Mouse (Mus musculus): ENCODE measurements at regions not wholly inside any gene's neighbourhood (a gene's known extent, or its start where the extent isn't known, plus 50 kb on each side); places are given as distances from the start of the nearest gene placed in this dataset.

DNA sequence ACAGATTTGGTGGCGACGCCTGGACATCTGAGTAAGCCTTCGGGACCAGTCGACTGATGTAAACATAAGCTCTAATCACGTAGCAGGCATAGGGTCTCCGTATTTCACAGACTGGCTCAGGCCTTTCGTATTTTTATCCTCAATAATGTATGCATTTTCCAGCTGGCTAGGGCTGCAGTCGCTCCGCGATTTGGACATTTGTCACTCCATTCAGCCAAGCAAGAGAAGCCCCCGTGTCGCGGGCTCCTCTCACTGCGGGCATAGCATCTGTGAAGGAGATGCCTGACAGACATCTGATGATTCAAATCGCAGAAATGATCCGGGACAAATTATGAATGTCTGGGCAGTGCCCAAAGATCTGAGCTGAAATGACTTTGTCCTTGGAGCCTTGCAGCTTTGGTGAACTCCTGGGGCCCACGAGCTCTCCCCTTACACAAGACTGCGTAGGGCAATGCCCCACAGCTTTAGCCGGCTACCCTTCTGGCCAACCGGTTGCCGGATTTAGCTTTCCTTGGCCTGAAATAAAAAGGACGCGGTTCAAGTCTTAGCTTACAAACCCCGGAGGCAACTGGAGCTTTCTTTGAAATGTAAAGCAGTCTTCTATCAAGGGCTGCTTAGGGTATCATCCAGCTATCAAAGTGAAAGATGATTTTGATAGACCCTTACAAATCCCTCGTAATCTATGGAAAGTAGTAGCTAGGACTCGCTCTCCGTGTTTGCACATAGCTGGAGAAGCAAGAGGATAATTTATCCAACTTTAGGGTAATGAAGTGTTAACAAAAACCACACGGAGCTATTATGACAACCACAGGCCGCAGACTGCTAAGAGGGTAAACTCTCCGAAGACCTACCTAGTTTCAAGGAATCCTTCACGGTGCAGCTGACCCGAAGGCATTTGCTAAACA is 270.6 kb downstream of the Etnk1 start:
- DNase-seq: no peak

DNA sequence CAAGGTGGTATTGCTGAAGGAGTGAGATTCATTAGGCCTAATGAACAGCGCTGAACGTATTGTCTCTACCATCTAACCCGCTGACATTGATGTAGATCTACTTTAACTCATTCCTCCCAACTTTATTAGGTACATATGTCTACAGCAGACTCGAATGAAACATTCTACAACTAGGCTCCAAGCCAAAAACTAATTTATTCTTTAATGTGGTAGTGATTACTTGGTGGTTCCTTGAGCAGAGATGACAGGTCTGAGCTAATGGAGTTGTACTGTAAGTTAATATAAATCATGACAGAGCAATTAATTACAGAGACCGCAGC is 271.2 kb downstream of the Etnk1 start:
- DNase-seq: no peak

DNA sequence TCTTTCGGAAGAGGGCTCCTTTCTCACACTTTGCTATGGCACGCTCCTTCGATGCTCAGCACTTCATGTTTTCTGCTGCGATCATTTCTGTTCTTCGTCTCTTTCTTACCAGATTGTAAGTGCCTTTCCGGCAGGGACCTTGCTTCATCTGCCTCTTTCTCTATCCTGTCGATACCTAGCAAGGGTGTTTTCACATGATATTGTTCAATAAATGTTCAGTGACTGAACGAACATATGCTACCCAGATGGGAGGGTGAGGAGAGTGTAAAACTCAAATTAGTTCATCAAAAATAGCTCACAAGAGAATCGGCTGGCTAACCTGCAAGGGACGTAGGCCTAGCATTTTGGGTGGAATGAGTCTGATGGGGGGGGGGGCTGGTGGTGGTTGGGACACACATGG is 272.5 kb downstream of the Etnk1 start:
- no peak for DNase-seq

DNA sequence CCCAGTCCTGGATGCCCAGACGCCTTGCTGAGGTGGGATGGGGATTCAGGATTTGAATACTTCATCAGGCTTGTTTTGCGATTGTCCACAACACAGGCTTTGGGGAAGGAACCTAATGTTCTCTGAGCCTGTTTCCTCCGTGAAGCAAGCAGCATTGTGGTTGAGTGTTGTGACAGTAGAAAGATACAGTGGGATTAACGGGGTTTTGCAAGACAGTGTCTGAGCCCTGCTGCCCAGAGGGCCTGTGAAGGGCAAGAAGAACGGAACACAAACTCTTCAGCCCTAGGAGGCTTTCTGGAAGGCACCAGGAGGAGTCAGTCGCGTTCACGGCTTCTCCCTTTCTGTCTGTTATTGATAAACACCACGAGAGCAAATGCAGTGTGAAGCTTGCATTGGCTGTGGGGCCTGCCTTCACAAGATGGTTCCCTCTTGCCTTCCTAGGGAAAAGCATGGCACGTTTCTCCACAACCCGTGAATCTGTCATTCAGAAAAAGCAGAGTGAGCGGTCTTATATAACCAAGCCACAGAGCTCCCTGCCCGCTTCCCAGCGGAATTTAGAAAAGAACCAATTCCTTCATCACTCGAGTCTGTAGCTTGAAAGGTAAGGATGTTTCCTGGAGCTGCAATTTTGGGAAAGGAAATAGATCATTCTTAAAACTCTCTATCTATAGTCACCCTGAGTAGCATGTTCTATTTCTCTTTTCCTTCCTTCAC is 273.4 kb downstream of the Etnk1 start:
- DNase-seq: no peak

DNA sequence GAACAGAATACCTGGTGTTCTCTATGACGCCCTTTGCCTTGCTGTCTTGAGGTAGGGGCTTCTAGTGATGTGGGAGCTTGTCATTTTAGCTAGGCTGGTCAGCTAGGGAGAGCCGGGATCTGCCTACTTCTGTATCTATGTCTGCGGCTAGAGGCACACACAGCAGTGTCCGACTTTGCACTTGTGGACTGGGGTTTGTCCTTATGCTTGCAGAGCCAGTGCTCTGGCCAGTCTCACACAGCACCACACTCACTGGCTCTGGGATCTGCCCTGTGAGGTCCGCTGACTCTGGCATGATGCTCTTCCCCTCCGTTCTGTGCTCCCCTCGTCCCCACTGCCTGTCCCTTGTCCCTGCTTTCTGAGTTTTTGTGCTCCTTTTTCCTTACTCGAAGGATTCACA is 275.3 kb downstream of the Etnk1 start:
- no peak for DNase-seq

DNA sequence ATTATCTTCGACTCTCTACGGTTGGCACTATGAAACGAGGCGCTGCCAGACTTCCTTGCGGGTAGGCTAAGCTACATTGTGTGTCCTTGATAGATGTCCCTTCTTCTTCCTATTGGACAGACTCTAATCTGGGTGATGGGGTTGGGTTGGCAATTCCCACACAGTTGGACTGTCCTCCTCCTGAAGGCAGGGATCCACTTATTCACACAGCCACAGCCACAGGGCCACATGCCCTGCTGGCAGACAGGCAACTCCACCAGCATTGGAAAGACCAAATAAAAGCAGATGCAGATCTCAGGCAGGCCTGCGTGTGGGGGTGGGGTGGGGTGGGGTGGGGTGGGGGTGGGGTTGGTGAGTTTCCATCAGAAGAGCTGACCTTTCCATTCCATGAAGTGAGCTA is 276.4 kb downstream of the Etnk1 start:
- no peak for DNase-seq

DNA sequence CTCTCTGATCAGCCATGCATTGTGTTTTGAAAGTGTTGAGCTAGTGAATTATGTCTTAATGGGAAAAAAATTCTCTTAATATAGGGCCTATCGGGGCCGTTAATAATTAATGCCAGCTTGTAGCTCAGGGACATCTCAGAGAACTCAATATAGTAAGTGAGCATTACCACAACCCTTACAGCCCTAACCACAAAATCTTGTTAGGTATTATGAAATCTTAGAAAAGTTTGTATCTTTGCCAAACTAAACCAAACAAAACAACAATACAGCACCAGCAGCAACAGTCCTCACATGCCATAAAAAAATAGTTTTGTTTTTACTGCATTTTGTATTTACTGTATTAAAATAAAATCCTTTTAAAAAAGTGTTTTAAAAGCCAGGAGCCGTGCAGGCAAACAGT is 277.8 kb downstream of the Etnk1 start:
- no peak for DNase-seq

DNA sequence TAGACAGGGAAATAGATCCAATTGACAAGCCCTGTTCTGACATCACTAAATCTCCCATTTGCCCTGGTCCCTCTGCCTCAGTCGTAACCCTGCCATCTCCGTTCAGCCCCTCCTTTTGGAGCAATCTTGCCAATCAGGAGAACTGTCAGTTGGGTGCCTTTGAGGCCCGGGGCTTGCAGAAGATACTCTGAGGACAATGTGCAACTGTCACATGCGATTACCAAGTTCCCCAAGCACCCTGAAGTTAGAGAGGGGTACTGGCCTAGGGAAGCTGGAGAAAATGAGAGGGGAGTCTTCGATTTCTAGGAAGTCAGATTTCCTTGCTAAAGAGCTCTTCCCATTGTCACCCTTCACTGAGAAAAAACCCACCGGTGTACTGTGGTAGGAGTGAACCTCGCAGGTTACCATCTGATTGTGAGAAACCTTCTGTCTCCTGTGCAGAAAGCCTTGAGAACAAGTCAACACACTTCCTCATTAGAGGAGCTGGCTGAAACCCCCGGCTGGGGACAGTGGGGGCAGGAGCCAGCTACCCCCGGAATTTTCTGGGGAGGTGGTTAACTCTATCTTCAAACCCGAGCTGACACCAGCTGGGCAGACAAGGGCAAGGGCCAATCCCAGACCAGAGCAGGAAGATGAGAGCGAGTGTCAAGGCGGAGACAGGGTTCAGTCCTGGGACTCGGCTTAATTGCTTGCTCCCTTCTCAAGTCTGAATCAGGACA is 279.0 kb downstream of the Etnk1 start:
- no peak for DNase-seq

DNA sequence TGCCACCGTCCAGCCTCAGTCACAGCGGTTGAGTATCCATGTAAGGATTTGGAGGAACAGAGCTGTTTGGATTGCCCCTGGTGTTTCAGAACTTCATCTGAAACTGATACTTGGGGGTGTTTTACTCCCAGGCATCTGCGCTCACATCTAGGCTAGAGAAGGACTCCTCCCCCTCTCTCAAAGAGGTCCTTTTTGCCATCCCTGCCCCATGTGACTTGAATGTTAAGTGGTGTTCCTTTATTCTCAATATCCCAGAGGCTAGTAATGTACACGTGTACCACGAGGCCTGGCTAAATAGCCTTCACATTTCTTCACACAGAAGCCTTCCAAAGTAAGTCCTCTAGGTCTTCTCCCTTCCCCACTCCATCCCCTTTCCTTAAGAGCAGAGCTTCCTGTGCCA is 280.0 kb downstream of the Etnk1 start:
- no peak for DNase-seq

DNA sequence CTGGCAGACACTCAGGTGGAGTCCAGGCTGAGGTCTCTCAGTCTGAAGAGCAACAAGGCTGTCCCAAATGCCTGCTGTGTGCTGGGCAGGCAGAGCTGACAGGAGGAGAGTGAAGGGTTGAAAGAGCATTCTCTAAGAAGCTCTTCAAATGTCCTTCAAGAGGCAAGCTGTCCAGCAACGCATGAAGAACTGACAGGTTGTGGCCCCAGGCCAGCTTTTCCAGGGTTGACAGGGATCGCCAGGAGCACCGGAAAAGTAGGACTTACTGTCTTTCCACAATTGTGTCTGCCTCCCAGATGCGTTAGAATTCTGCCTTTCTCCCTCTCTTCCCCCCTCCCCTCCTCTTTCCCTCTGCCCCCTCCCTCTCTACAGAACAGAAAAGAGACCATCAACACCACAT is 282.1 kb downstream of the Etnk1 start:
- no peak for DNase-seq

DNA sequence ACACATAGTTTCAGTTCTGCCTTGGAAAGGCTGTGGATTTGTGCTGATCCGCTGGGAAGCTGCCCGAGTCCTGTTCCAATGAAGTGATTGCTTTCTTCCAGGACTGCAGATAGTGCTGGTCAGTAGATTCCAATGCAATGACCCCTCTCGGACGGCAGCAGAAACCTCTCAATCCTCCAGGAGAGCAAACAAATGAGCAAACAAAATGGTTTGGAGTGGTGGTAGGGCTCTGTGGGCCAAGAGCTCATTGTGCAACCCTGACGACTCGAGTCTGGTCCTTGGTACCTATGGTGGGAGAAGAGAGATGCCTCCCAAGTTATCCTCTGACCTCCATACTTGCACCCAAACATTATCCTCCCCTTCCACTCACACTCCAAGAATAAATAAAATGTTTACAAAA is 284.8 kb downstream of the Etnk1 start:
- DNase-seq: no peak

DNA sequence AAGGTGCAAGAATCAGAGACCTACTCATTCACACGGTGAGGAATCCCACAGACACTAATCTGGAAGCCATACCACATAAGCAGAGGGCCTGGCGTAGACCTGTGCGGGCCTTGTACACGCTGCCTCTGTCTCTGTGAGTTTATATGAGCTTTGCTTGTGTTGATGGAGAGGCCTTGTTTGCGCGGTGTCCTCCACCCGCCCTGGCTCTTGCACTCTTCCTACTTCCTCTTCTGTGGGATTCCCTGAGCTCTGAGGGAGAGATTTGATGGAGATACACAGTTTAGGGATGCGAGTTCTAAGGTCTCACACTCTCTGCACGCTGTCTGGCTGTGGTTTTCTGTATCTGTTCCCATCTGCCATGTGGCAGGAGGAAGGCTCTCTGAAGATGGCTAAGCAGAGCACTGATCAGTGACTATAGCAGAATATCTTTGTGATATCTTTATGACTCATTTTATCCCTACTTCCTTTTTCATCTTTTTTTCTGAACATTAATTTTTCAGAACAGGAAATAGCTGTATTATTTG is 287.7 kb downstream of the Etnk1 start:
- no peak for DNase-seq

DNA sequence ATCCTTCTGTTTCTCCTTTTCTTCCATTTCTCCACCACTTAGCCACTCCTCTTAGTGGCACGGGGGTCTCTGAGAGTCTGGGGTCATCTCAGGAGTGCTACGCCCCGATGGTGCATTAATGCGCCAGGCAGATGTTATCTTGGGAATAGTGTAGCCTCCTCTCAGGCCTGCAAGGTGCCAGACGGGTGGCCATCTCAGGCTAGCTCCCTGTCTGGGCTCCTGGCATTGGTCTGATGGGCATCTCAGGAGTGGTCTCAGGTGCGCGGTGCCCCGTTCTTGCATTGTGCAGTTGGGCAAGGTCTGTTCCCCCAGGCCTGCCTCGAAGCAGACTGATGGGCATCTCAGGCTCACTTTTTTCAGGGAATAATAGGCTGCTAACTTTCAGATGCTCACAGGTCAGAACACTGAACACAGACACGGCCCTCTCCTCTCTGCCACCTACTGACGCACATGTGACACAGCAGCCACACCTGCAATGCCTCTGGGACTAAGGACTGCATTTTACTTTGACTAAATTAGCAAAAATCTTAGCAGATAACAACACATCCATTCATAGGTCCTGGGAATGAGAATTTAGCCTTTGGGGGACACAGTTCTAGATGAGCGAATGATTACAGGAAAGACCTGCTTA is 298.0 kb downstream of the Etnk1 start:
- peak in 1 of 2 experiments; percentile 13 for DNase-seq

DNA sequence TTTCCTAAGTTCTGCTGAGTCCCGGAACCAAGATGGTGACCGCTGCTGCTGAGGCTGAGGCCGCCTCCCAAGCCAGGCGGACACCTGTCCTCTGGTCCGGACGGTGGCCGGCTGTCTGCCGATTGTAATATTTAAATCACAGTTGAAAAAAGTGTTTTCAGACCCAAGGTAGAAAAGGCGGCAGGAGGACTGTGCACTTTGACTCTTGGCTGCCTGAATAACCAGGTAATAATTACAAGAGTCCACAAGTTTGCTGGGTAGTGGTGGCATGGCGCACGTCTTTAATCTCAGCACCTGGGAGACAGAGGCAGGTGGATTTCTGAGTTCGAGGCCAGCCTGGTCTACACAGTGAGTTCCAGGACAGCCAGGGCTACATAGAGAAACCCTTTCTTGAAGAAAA is 305.7 kb downstream of the Etnk1 start:
- peak; percentile 4 to 17 for DNase-seq

DNA sequence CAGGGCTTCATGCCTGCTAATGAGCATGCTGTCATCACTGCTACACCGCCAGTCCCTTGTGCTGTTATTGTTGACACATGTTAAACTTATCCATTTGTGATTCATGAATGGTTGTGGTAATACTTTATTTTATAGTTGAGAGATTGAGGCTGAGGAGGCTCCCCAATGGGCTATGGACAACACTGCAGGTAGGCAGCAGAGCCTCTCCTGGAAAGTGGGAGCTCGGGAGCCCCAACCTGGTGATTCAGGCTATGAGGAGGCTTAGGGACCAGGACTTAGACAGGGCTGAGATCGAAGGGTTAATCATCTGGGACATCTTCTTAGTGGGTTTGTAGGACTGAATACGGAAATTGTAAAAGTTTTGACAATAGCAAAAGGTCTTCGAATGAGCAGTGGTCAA is 307.4 kb downstream of the Etnk1 start:
- no peak for DNase-seq

DNA sequence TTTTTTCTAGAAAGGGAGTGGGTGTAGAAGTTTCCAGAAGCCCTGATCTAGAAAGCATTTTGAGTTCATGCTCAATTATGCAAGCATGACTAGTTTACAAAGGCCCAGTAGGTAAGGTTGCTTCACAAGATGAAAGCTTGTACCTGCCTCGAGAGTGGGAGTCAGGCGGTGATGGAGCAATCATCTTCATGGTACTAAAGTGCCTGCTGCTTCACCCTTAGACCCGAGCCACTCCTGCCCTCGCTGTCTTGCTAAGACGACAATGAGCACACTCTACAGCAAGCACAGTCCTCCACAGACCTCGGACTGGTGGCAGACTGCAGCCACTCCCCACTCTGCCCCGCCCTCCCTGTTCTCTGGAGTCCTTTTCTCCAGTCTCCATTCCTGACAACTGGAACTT is 308.3 kb downstream of the Etnk1 start:
- no peak for DNase-seq

DNA sequence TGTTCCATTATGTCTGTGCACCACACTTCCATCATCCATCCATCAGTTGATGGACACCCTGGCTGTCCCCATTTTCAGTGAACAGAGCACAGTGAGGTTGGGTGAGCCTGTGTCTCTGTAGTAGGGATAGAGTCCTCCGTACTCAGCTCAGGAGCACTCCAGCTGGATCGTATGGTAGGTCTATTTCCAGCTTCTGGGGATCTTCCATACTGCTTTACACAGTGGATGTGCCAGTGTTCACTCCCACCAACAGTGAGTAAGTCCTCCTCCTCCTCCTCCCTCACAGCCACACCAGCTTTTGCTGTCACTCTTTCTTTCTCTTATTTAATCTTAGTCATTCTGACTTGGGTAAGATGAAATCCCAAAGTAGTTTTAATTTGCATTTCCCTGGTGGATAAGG is 310.4 kb downstream of the Etnk1 start:
- DNase-seq: no peak

DNA sequence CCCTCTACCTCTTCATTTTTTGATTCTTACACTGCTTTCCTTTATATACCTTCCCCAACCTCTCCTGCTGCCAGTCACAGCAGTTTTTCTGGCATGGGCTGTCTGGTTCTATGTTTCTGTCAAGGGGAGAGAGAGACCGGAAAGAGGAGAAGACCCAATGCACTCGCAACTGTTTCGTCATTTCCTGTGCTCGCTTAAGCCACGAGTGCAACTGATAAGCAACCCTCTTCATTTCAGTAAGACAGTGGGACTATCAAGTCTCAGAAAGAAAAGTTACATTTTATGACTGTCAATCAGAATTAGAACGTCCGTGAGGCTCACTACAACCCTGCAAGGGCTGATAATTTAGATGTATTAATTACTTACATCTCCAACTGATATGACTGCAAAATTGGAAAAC is 312.2 kb downstream of the Etnk1 start:
- DNase-seq: no peak

DNA sequence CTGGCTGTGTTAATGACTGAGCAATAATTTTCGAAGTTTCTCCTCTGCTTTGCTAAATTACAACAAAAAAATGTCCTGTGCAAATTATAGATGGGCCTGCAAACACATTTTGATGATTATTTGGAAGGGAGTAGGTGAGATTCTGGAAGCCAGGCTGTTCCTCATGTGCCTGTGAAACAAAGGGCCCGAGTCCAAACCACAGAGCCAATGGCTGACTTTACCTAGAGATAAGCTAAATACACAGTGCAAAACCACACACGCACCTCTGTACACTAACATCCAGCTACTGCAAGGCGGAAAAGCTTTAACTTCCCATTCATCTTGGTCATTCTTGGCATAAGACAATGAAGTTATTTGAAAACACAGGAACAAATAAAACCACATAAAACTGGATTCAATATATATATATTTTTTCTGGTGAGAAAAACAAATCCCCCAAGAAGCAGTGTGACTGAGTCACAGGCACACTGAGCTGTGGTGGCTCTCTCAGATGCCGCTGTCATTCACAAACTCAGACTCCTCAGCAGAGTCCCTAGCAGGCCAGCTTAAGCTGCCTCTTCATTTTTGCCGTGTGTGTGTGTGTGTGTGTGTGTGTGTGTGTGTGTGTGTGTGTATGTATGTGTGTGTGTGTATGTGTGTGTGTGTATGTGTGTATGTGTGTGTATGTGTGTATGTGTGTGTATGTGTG is 312.8 kb downstream of the Etnk1 start:
- no peak for DNase-seq

DNA sequence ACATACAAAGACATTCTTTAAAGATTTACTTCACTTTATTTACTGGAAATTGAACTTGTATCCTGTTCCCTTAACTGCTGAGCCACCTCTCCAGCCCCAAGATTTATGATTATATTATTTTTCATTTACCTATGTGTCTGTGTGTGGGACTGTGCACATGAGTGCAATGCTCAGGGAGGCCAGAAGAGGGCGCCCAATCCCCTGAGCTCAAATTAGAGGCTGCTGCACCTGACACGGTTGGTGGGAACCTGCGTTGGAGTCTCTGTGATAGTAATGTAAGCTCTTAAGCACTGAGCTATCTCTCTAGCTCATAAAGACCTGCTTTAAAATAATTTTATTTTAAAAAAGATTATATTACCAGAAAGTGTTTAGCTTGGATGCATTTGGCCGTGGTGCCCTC is 315.3 kb downstream of the Etnk1 start:
- peak in 1 of 2 experiments; percentile 3 for DNase-seq

DNA sequence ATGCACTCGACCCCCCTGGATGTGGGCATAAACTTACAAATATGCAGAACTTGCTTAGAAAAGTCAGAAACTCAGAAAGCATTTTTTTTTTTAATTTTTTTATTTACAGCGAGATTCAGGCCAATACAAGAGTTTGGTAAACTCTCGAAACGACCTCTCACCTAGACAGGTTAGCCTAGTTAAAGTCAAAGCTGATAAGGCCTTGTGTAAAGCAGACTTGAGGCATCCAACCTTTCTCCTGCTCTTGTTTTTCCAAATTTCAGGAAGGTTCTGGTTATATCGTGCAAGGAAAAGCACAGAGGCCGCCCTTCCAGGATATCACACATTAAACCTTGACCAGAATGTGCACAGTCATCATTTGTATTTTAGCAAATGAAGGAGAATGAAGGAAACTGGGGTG is 315.8 kb downstream of the Etnk1 start:
- DNase-seq: no peak

DNA sequence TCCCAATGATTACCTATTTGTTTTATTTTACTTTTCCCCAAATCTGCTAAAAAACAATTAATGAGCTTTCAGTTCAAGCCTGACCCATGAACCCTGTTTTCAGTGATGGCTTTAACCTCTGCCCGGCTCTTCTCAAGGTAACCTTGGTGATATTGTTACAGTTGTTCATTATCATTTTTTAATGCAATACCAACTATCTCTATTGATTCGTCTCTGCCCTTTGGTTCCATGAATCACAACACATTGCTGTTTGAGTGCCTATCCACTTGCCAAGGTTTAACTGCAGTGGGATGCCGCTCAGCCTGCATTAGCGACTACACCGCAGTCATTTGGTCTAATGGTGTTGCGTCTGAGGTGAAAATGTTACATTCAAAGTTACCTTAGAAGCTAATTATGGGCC is 317.9 kb downstream of the Etnk1 start:
- DNase-seq: no peak

DNA sequence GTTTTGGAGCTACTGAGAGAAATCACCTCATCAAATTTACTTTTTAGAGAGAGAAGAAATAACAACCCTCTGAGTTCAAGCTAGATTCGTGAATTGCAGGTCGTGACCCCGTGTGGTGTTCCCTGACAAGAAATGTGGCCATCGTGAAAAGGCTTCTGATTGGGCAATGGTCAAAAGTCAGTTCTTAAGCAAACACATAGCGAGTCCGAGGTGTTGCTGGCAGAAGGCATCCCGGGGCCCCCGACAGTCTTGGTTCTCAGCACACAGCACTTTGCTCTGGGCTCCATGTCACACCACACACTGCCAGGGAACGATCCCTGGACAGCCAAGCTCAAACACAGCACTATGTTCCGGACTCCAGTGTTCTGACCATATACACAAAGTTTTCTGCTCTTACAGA is 320.0 kb downstream of the Etnk1 start:
- DNase-seq: no peak

Data from kidney, postnatal 36 days (tissue).